Mouse (Mus musculus) liver, postnatal 0 days (tissue): ENCODE measurements at regions not wholly inside any gene's neighbourhood (a gene's known extent, or its start where the extent isn't known, plus 50 kb on each side); places are given as distances from the start of the nearest gene placed in this dataset.

Source experiments
- CTCF ChIP-seq: sonication (generic); IDR thresholded peaks from 2 replicates; pipeline ENCODE4 v1.5.1; 2016; ENCODE audit warnings: antibody characterized with exemption, low read depth
- EP300 ChIP-seq: IDR thresholded peaks from 2 replicates; pipeline ENCODE4 v1.6.1; 2016; ENCODE audit warnings: antibody characterized with exemption, low read depth, mild to moderate bottlenecking

GRCm38 (mm10) chr14:71805624-71806023, 686.0 kb downstream of the Gm9195 start:
- TF ChIP-seq CTCF (no peak), EP300 (no peak)
